In the genomic region with DNA sequence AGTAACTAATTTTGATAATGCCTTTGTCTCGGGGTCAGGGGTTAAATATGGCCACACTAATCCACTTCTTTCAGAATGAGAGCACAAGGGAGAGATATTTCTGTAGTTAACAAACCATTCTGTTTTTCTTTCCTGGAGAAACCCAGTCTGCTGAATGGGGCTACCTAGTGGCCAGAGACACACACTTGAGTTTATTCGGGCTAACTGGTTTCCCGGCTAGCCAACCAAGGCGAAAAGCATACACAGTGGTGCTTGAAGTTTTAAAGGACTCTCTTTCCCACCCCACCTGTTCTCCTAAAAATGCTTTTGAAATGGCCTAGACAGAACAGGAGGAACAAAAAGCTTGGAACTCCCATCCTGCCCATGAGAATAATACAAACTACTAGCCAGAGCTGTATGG, we compare ENCODE assay signal across 15 mouse cellular contexts.
DNase-seq lines count a peak whose midpoint lies in the region; ATAC-seq and TF ChIP-seq lines count a peak whose summit lies in the region.
"Had no signal": no experiment of that assay in that cellular context is flagged by ENCODE, and none has a peak within 500 bp of the region (broad histone marks: within the 10 kb centered on the region; RNA-seq: fewer than 3 reads in every experiment).

No protein-coding gene starts in this region.

- H3K4me2 ChIP-seq in liver, embryonic 14.5 days (ENCODE audit: low read depth), result no peak overlapping the region
- H3K4me2 ChIP-seq: embryonic facial prominence, embryonic 13.5 days had no signal

- 60% methylated on average over 4 of the region's 4 CpGs for WGBS in liver, embryonic 14.5 days (ENCODE audit: insufficient replicate concordance)

- DNase-seq in liver, embryonic 14.5 days (ENCODE audit: low read depth in 3 of 3, low spot score in 3 of 3), result peak in 2 of 3 experiments; percentile 12 to 22
- DNase-seq in liver, result no peak
- DNase-seq in MEL (ENCODE audit: low read depth, low spot score), result peak; percentile 63
- DNase-seq in lung, postnatal 36 days, result peak; percentile 50
- DNase-seq in frontal cortex, postnatal 25 days (ENCODE audit: low spot score in 2 of 2), result no peak
- DNase-seq: adrenal gland, postnatal 25 days; cerebellum, adult 11-12 months; heart, adult 11 months; heart, postnatal 4 days; kidney, adult 11 months; liver, postnatal 0 days had no signal

- no peak overlapping the region for H3K27ac ChIP-seq in liver, embryonic 14.5 days
- no peak overlapping the region for H3K27ac ChIP-seq in MEL (ENCODE audit: control insufficient read depth, low read depth, low read length)
- H3K27ac ChIP-seq: embryonic facial prominence, embryonic 13.5 days had no signal

- H3K79me2 ChIP-seq in MEL (ENCODE audit: control insufficient read depth, insufficient read depth, low read length, poor library complexity), result no peaks in the 10 kb centered on the region

- no peak for TF ChIP-seq CTCF in liver, embryonic 14.5 days (IDR thresholded peaks at IDR 0.05; ENCODE audit: low read depth)
- TF ChIP-seq CTCF in E14TG2a.4 (conservative IDR thresholded peaks at IDR 0.05; ENCODE audit: low read length) (peak; percentile 52), MEL (IDR thresholded peaks at IDR 0.05 in 2 of 3, conservative IDR thresholded peaks at IDR 0.05 in 1 of 3; ENCODE audit: control insufficient read depth in 1 of 3, insufficient read depth in 1 of 3, low read depth in 2 of 3, low read length in 3 of 3, poor library complexity in 1 of 3, severe bottlenecking in 1 of 3) (peak; percentile 63 to 70 (median 68))

- no peak for TF ChIP-seq EP300 in liver, embryonic 14.5 days (IDR thresholded peaks at IDR 0.05; ENCODE audit: low read depth)
- TF ChIP-seq EP300 in MEL (IDR thresholded peaks at IDR 0.05; ENCODE audit: low read depth in 1 of 2, low read length in 2 of 2), result no peak

- H3K27me3 ChIP-seq in liver, embryonic 14.5 days (ENCODE audit: control insufficient read depth, insufficient read depth, low read length), result no peaks in the 10 kb centered on the region
- H3K27me3 ChIP-seq in E14TG2a.4 (ENCODE audit: insufficient read depth, low read length), result peaks cover 12% of the 10 kb centered on the region; the same call in 1 of the 2 replicates
- peaks cover 2 to 4% of the 10 kb centered on the region in 2 experiments; a peak in 3 of 4 replicates for H3K27me3 ChIP-seq in MEL (ENCODE audit: control insufficient read depth in 1 of 2, insufficient read depth in 2 of 2, low read length in 2 of 2)

- H3K36me3 ChIP-seq in liver, embryonic 14.5 days (replicated peaks; ENCODE audit: control insufficient read depth, insufficient read depth, low read depth), result no peaks in the 10 kb centered on the region
- H3K36me3 ChIP-seq in E14TG2a.4 (ENCODE audit: insufficient read depth, low read length) (no peaks in the 10 kb centered on the region), MEL (ENCODE audit: control insufficient read depth in 1 of 2, insufficient read depth in 2 of 2, low read length in 2 of 2) (no peaks in the 10 kb centered on the region)
- H3K36me3 ChIP-seq: embryonic facial prominence, embryonic 13.5 days had no signal

- no peak overlapping the region for H3K4me3 ChIP-seq in liver, embryonic 14.5 days (ENCODE audit: insufficient read depth in 1 of 2, low read depth in 2 of 2, low read length in 2 of 2)
- H3K4me3 ChIP-seq in E14TG2a.4 (replicated peaks; ENCODE audit: low read length) (no peak overlapping the region), MEL (ENCODE audit: control insufficient read depth in 1 of 2, insufficient read depth in 1 of 2, low read depth in 2 of 2, low read length in 2 of 2) (no peak overlapping the region)
- H3K4me3 ChIP-seq: embryonic facial prominence, embryonic 13.5 days had no signal

- ATAC-seq in liver, embryonic 14.5 days (ENCODE audit: insufficient read depth), result no peak
- ATAC-seq in activated CD4-positive, CD25-positive, alpha-beta regulatory T cell, adult 4 months, result no peak
- ATAC-seq: forebrain, embryonic 16.5 days; liver, postnatal 0 days had no signal

- H3K9me3 ChIP-seq in liver, embryonic 14.5 days (ENCODE audit: control insufficient read depth, low read length), result no peaks in the 10 kb centered on the region
- H3K9me3 ChIP-seq in E14TG2a.4 (ENCODE audit: low read length) (no peaks in the 10 kb centered on the region), MEL (replicated peaks; ENCODE audit: insufficient read depth, low read length) (no peaks in the 10 kb centered on the region)
- H3K9me3 ChIP-seq: embryonic facial prominence, embryonic 13.5 days had no signal

- H3K9ac ChIP-seq in liver, embryonic 14.5 days (replicated peaks), result no peak overlapping the region
- H3K9ac ChIP-seq in MEL (ENCODE audit: control insufficient read depth, low read depth, low read length, poor library complexity, severe bottlenecking), result no peak overlapping the region
- H3K9ac ChIP-seq: embryonic facial prominence, embryonic 13.5 days; liver, postnatal 0 days had no signal

- TF ChIP-seq POLR2A in MEL (IDR thresholded peaks at IDR 0.05; ENCODE audit: control insufficient read depth in 1 of 2, insufficient read depth in 1 of 2, low read depth in 1 of 2, low read length in 2 of 2, poor library complexity in 1 of 2), result no peak

- TF ChIP-seq RAD21 in MEL (IDR thresholded peaks at IDR 0.05; ENCODE audit: low read depth, low read length), result peak; percentile 52

- no peaks in the 10 kb centered on the region for H3K4me1 ChIP-seq in liver, embryonic 14.5 days (replicated peaks; ENCODE audit: control insufficient read depth in 2 of 2, insufficient read depth in 2 of 2, low read length in 1 of 2)
- H3K4me1 ChIP-seq in E14TG2a.4 (replicated peaks; ENCODE audit: low read depth, low read length) (peaks cover 19% of the 10 kb centered on the region), MEL (ENCODE audit: control insufficient read depth in 1 of 2, insufficient read depth in 2 of 2, low read length in 2 of 2) (no peaks in the 10 kb centered on the region)

TF ChIP-seq in MEL, 35 proteins besides CTCF, POLR2A, EP300 and RAD21:
- TF ChIP-seq MYC (IDR thresholded peaks at IDR 0.05; ENCODE audit: low read depth, low read length) (no peak), ZC3H11A (IDR thresholded peaks at IDR 0.05; ENCODE audit: low read depth, low read length) (peak; percentile 40; the same call in 1 of the 2 replicates), RCOR1 (IDR thresholded peaks at IDR 0.05; ENCODE audit: low read depth, low read length) (no peak), MXI1 (IDR thresholded peaks at IDR 0.05; ENCODE audit: low read depth, low read length) (no peak), UBTF (IDR thresholded peaks at IDR 0.05; ENCODE audit: borderline replicate concordance, insufficient read depth, low read depth, low read length) (no peak), HCFC1 (IDR thresholded peaks at IDR 0.05; ENCODE audit: low read depth, low read length) (no peak), TBP (IDR thresholded peaks at IDR 0.05; ENCODE audit: low read depth, low read length) (no peak), NELFE (IDR thresholded peaks at IDR 0.05; ENCODE audit: low read depth, low read length) (no peak), SMC3 (IDR thresholded peaks at IDR 0.05; ENCODE audit: low read depth, low read length) (peak; percentile 75)
TF ChIP-seq in MEL: peak in this region for 2.

Comparison
In these comparisons a context has a peak if more than half of its experiments do, and no peak if none do; other contexts are left out.
1. DNase-seq: peak in liver, embryonic 14.5 days (2 of 3), MEL (single experiment) and lung, postnatal 36 days (single experiment); none in liver (single experiment) and frontal cortex, postnatal 25 days (0 of 2).